Mouse (Mus musculus) CH12.LX (cell line): ENCODE results near the gene Mab21l1.

Source experiments
- CTCF ChIP-seq, 2 experiments: IDR thresholded peaks in 1 of 2; conservative IDR thresholded peaks in 1 of 2; 2 replicates each; pipeline ENCODE4 v1.5.1; 2011 to 2012; ENCODE audit warnings: low read depth in 2 of 2, low read length in 2 of 2, improper control_type of control experiment in 1 of 2, inconsistent platforms in 1 of 2, mild to moderate bottlenecking in 1 of 2, moderate library complexity in 1 of 2
- ELF1 ChIP-seq: IDR thresholded peaks from 2 replicates; pipeline ENCODE4 v1.6.1; 2014; ENCODE audit warnings: low read depth, mild to moderate bottlenecking, inconsistent platforms, low read length, improper control_type of control experiment
- EP300 ChIP-seq: IDR thresholded peaks from 2 replicates; pipeline ENCODE4 v1.6.1; 2011; ENCODE audit warnings: low read length, improper control_type of control experiment
- GABPA ChIP-seq: IDR thresholded peaks from 2 replicates; pipeline ENCODE4 v1.6.1; 2012; ENCODE audit warnings: low read depth, low read length, improper control_type of control experiment, inconsistent platforms; ENCODE audit not compliant: insufficient replicate concordance
- HCFC1 ChIP-seq: IDR thresholded peaks from 2 replicates; pipeline ENCODE4 v1.6.1; 2012; ENCODE audit warnings: low read depth, mild to moderate bottlenecking, inconsistent platforms, low read length, improper control_type of control experiment
- MAFK ChIP-seq: IDR thresholded peaks from 2 replicates; pipeline ENCODE4 v1.6.1; 2011; ENCODE audit warnings: low read length, improper control_type of control experiment; ENCODE audit not compliant: insufficient replicate concordance
- MXI1 ChIP-seq: IDR thresholded peaks from 2 replicates; pipeline ENCODE4 v1.6.1; 2011; ENCODE audit warnings: mild to moderate bottlenecking, low read depth, low read length, improper control_type of control experiment
- MYC ChIP-seq: IDR thresholded peaks from 2 replicates; pipeline ENCODE4 v1.6.1; 2011; ENCODE audit warnings: low read depth, mild to moderate bottlenecking, improper control_type of control experiment, low read length

DNA sequence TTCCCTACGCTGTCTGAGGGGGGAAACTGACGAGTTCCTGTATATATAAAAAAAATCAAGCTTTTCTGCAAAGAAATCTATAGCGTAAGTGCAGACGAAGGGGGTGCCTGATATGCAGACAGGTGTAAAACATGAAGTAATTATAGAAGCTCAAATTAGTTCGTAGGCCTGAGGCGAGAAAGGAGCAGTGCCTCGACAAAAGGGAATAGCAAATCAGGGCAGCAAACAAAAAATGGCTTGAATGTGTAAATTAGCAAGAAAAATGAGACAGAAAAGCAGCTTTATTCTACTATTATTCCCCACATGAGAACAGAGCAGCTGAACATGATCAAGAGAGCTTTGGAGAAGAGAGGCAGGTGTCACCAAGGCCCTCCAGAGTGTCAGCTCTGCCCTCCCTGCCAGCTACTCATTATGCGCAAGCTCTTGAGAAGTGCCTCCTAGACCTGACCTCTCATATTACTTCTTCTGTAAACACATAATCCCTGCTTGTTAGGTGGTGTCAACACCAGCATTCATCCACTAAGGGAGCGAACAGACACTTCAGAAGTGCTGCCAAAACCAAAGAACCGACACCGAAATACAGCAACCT, 25.6 kb upstream of the Mab21l1 start:
- no peak for TF ChIP-seq CTCF (conservative IDR thresholded peaks at IDR 0.05 in 1 of 2, IDR thresholded peaks at IDR 0.05 in 1 of 2; ENCODE audit: low read depth in 2 of 2, low read length in 2 of 2)
- TF ChIP-seq MAFK, result no peak
- TF ChIP-seq MXI1, result no peak
- no peak for TF ChIP-seq EP300
- no peak for TF ChIP-seq MYC
- TF ChIP-seq HCFC1, result no peak
- no peak for TF ChIP-seq GABPA
- no peak for TF ChIP-seq ELF1
